Mouse (Mus musculus): Measurements from ENCODE around the gene Gng7. TPM values are rescaled to one million over a fixed set of nuclear protein-coding genes. Genes with fewer than 3 reads are reported as not detected.
"Not testable (repeated sequence)": the region's sequence is repeated elsewhere in the genome, so short reads cannot be mapped to it uniquely, and the experiment has no call there.

Gene Gng7
- 14.8 and 17.6 TPM in 2 replicates for polyA plus RNA-seq (2015; fragmentation: Nextera tagmentation; extraction: Ambion mirVana)

DNA sequence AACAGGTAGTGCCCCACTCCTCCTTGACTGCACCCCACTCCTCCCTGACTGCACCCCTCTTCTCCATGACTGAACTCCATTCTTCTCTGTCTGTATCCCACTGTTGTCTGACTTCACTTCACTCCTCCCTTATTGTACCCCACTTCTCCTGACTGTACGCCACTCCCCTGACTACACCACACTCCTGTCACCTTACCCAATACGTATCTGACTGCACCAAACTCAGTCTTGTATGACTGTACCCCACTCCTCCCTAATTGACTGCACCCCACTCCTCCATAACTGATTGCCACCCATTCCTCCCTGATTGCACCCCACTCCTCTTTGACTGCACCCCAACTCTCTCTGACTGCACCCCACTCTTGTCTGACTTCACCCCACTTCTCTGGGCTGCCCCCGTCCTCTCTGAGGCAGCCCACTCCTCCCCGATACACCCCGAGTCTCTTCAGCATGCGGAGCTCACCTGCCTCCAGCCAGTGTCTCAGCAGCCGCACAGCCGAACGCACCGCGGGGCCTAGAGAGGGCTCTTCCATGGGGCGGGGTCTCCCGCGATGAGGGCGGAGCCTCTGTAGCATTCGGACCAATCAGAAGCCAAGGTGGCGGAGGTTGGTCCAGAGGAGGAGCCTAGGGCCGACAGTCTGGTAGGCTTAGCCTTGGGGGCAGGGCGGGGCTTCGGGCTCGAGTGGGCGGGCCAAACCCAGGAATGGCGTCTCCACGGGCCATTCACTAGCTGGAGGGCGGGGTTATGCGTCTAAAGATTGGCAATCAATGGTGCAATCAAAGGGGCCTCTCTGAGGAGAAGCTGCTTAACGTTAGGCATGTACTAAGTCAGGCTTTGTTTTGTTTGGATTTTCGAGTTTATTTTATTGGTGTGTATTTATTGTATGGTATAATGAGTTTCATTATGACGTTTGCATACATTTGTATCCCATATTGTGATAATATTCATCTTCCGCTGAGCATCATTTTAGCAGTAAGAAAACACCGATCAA, at the start of gene Gng7:
Gene Gng7 (minus strand): TSS at position 553 of the 992 bp plus-strand sequence.
- peak within 1 kb of the TSS; percentile 62 for H3K4me2 ChIP-seq
- peaks cover 12% of the 10 kb centered on the region; the same call in 1 of the 2 replicates for H3K4me1 ChIP-seq
- no peak within 1 kb of the TSS for H3K27ac ChIP-seq
- peak within 1 kb of the TSS; percentile 68 for H3K9ac ChIP-seq
- no peaks in the 10 kb centered on the region for H3K27me3 ChIP-seq
- ATAC-seq, result peak; percentile 97
- H3K36me3 ChIP-seq (ENCODE audit: poor library complexity, severe bottlenecking), result no peaks in the 10 kb centered on the region
- H3K9me3 ChIP-seq (replicated peaks), result no peaks in the 10 kb centered on the region
- peak within 1 kb of the TSS; percentile 43 for H3K4me3 ChIP-seq
- 9% methylated on average over 31 of the region's 31 CpGs for WGBS

DNA sequence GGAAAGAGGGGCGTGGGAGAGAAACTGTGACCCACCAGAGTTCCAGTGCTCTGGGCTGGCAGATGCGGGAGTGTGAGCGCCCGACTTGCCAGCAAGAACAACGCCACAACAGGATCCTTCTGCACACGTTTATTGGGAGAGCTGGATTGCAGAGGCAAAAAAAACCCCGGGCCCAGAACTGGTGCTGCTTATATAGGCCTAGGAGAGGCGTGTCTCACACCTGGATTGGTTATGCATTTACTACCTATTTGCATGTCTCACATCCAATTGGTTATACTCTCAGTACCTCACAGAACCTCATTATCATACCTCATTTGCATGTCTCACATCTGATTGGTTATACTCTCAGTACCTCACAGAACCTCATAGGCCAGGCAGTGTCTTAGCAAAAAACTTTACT, 49.8 kb upstream of the Gng7 start:
- not testable (repeated sequence) for H3K9me3 ChIP-seq (replicated peaks); H3K4me1 ChIP-seq; H3K4me2 ChIP-seq; ATAC-seq; H3K36me3 ChIP-seq (ENCODE audit: poor library complexity, severe bottlenecking); H3K27me3 ChIP-seq; H3K27ac ChIP-seq; H3K4me3 ChIP-seq
- H3K9ac ChIP-seq, result 0 out of 2 replicates have a peak overlapping the region, but pooled peaks have one; percentile 26
- 90% methylated on average over 8 of the region's 8 CpGs for WGBS

DNA sequence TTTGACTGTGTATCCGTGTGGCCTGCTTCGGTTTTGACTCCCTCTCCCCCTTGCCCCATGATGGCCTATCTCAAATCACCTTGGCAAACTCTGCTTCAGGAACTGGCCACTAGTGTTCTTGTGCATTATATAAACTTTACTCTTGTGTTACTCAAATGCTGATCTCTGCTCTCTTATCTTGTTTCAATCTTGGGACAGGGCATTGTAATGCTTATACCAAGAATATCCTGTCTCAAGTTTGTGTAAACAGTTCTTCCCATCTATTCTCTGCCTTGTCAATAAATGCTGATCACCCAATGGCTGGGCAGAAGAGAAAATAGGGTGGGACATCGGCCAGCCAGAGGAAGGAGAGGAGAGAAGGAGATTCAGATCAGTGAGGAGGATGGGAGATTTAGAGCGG, 48.0 kb upstream of the Gng7 start:
- 61% methylated on average over 4 of the region's 4 CpGs for WGBS
- Histone ChIP-seq H3K9me3 (replicated peaks) (no peaks in the 10 kb centered on the region), H3K27ac (no peak overlapping the region), H3K4me2 (no peak overlapping the region), H3K4me1 (peaks cover 20% of the 10 kb centered on the region), H3K27me3 (no peaks in the 10 kb centered on the region), H3K4me3 (no peak overlapping the region), H3K9ac (no peak overlapping the region), H3K36me3 (ENCODE audit: poor library complexity, severe bottlenecking) (no peaks in the 10 kb centered on the region)
- ATAC-seq, result no peak

DNA sequence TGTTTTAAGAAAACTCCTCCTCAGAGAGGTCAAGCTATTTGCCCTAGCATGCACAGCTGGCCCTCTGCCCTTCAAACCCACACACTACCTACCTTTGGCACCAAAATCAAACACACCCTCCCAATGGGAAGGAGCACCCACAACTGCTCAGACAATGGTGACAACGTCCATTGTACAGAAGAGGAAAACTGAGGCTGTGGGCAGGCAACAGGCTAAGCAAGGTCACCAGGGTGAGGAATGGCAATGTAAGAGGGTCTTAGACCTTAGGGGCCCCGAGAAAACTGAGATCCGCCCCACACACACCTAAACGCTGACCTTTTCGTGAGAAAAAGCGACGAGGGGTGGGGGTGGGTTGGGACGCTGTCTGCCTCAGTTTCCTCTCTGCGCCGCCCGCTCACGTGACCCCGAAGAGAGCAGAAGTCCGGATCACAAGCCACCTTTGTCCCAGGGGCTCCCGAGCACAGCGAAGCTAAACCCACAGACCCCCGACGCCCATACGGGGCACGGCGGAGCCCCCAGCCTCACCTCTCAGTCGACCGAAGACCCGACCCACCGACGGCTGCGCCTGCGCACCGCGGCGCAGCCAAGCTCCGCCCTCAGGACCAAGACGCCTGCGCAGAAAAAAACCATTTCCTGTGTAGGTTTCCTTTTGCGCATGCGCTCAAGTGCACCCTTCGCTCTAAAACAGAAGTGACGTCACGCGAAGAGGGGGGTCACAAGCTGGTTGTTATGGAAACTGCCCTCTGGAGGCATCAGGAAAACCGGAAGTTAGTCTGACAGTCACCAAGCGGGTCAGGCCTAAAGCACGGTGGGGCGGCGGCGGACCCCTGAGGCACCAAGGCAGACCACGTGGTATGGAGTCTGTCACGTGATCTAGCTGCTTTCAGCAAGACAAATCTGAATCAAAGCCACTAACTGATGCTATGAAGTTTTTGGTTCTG, 45.1 kb upstream of the Gng7 start, which contains the start of gene Sgta:
Gene Sgta (minus strand): TSS at position 579 of the 941 bp plus-strand sequence.
- H3K4me3 ChIP-seq, result peak within 1 kb of the TSS; percentile 81
- H3K9me3 ChIP-seq (replicated peaks), result no peaks in the 10 kb centered on the region
- H3K9ac ChIP-seq, result peak within 1 kb of the TSS; percentile 87
- peak; percentile 96 for ATAC-seq
- H3K27ac ChIP-seq, result peak within 1 kb of the TSS; percentile 54
- peaks cover 8% of the 10 kb centered on the region; the same call in 1 of the 2 replicates for H3K36me3 ChIP-seq (ENCODE audit: poor library complexity, severe bottlenecking)
- H3K4me1 ChIP-seq, result peaks cover 35% of the 10 kb centered on the region
- H3K27me3 ChIP-seq, result no peaks in the 10 kb centered on the region
- WGBS, result under 1% methylated on average over 47 of the region's 48 CpGs
- H3K4me2 ChIP-seq, result peak within 1 kb of the TSS; percentile 93

DNA sequence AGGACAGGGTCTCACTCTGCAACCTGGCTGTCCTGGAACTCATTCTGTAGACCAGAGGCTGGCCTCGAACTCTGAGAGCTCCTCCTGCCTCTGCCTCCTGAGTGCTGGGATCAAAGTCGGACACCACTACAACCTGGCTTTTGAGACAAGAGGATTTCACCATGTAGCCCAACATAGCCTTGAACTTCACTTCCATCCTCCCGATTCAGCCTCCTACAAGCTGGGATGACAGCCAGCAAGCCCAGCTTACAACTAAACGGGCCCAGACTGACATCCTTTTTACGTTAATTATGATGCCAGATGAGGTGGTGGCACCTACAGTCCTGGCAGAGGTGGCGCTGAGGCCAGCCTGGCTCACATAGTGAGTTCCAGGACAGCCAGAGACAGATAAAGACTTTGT, 44.2 kb upstream of the Gng7 start:
- Histone ChIP-seq H3K4me3 (peak overlapping the region; percentile 81), H3K4me1 (peaks cover 35% of the 10 kb centered on the region), H3K27ac (no peak overlapping the region), H3K9me3 (replicated peaks) (no peaks in the 10 kb centered on the region), H3K9ac (peak overlapping the region; percentile 87), H3K27me3 (no peaks in the 10 kb centered on the region), H3K4me2 (peak overlapping the region; percentile 93), H3K36me3 (ENCODE audit: poor library complexity, severe bottlenecking) (peaks cover 11% of the 10 kb centered on the region; the same call in 1 of the 2 replicates)
- no peak for ATAC-seq
- WGBS, result 90% methylated on average over 6 of the region's 6 CpGs

DNA sequence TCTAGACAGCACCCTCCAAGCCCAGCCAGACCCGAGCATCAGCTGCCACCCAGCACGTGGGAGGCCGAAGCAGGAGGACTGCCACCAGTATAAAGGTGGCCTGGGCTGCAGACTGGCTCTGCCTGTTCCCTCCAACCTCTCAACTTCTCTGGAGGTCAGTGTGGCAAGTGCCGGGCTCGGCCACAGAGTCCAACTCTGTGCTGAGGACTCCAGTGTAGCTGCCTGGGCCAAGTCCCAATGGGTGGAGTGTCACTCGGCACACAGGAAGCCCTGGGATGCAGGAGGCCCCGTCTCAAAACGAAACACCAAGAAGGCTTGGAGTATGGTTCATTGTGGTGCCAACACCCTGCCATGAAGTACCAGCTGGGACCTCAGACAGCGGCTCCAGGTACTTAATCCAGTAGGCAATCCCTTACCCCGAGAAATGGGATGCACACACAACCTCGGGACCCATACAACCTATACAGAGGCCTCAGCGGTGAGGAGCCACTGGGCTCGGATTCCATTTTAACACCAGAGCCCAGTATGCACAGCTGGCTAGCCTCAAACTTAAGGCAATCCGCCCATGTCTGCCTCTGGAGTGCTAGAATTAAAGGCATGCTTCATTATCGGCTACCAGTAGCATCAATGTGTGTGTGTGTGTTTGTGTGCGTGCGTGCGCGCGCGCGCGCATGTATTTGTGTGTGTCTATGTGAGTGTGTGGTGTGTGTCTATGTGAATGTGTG, 42.8 kb upstream of the Gng7 start:
- H3K4me1 ChIP-seq, result peaks cover 35% of the 10 kb centered on the region
- no peak for ATAC-seq
- H3K4me2 ChIP-seq, result no peak overlapping the region
- peak overlapping the region; percentile 30; the same call in 1 of the 2 replicates for H3K9ac ChIP-seq
- WGBS, result 93% methylated on average over 23 of the region's 23 CpGs
- no peaks in the 10 kb centered on the region for H3K9me3 ChIP-seq (replicated peaks)
- no peaks in the 10 kb centered on the region for H3K27me3 ChIP-seq
- peaks cover 13% of the 10 kb centered on the region for H3K36me3 ChIP-seq (ENCODE audit: poor library complexity, severe bottlenecking)
- 0 out of 2 replicates have a peak overlapping the region, but pooled peaks have one; percentile 2 for H3K4me3 ChIP-seq
- no peak overlapping the region for H3K27ac ChIP-seq

DNA sequence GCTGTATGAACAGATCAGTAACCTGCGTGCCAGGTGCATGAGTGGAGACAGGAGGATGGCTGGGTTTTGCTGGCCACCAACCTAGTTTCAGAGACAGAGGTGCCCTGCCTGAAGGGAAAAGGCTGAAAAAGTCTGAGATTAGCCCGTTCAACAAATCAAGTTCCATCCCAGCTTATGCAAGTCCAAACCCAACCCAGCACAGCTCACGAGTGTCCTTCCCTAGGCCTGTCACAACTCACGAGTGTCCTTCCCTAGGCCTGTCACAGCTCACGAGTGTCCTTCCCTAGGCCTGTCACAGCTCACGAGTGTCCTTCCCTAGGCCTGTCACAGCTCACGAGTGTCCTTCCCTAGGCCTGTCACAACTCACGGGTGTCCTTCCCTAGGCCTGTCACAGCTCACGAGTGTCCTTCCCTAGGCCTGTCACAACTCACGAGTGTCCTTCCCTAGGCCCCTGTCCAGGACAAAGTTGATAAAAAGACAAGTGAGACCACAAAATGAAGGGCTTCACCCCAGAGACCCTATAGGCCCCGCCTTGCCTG, 41.1 kb upstream of the Gng7 start:
- H3K4me1 ChIP-seq, result peaks cover 35% of the 10 kb centered on the region
- not testable (repeated sequence) for ATAC-seq; H3K9me3 ChIP-seq (replicated peaks); H3K27ac ChIP-seq; H3K27me3 ChIP-seq; H3K9ac ChIP-seq; H3K4me2 ChIP-seq; H3K4me3 ChIP-seq
- WGBS, result 88% methylated on average over 11 of the region's 11 CpGs
- peaks cover 30% of the 10 kb centered on the region for H3K36me3 ChIP-seq (ENCODE audit: poor library complexity, severe bottlenecking)

DNA sequence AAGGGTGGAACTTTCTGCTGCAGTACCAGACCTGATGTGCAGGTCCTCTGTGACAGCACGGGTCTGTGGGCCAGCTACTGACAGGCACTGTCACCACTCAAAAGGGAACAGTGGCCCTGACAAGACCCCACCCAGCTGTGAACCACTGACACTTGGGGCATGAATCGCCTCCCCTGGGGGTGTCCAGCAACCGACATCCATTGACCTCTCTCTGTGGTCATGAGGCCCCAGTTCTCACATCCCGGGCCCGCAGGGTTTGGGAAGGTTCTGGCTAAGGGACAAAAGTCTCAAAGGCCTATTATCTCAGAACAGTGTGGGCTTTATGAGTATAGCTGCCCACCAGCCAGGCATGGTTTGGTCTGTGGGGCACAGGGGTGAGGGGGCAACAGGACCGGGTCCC, 40.4 kb upstream of the Gng7 start:
- Histone ChIP-seq H3K4me3 (no peak overlapping the region), H3K9ac (no peak overlapping the region; the same call in 1 of the 2 replicates), H3K36me3 (ENCODE audit: poor library complexity, severe bottlenecking) (peaks cover 37% of the 10 kb centered on the region), H3K4me1 (peaks cover 35% of the 10 kb centered on the region), H3K9me3 (replicated peaks) (no peaks in the 10 kb centered on the region), H3K4me2 (no peak overlapping the region), H3K27me3 (no peaks in the 10 kb centered on the region), H3K27ac (no peak overlapping the region)
- 94% methylated on average over 6 of the region's 6 CpGs for WGBS
- ATAC-seq, result no peak

DNA sequence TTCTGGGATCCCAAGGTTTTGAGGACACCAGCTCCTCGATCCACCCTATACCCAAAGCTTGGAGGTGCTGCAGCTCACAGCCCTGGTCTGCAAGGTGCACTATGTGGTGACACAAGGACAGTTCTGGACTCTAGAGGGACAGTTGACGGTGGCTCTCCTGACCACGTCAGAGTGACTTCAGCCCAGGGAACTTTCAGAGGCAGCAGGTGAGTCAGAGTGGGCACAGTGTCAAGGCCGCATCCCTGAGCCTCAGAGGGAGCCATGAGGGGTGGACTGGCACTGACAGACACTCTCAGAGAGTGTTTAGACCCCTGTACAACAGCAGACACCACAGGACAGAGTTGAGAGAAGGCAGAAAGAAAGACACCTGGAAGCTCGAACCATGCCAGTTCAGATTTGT, 37.8 kb upstream of the Gng7 start:
- 96% methylated on average over 5 of the region's 5 CpGs for WGBS
- ATAC-seq, result no peak
- Histone ChIP-seq H3K4me3 (no peak overlapping the region), H3K9me3 (replicated peaks) (no peaks in the 10 kb centered on the region), H3K4me2 (no peak overlapping the region), H3K9ac (no peak overlapping the region), H3K27me3 (no peaks in the 10 kb centered on the region), H3K36me3 (ENCODE audit: poor library complexity, severe bottlenecking) (peaks cover 63% of the 10 kb centered on the region), H3K4me1 (peaks cover 14% of the 10 kb centered on the region), H3K27ac (no peak overlapping the region)

DNA sequence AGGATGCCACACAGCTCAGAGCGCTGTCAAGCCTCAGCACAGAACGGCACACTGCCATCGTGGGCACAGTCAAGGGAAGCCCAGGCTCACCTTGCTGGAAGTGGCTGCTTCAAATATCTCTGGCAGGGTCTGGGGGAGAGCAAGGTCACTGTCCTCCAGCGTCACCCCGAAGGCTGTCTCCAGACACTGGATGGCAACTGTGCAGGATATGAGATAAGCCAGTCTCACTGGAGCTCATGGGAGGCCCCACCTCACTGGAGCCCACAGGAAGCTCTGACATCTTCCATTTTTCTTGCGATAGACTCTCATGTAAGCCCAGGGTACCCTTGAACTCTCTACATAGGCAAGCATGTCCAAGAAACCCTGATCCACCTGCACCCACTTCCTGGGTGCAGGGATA, 36.4 kb upstream of the Gng7 start:
- Histone ChIP-seq H3K4me2 (no peak overlapping the region), H3K4me3 (no peak overlapping the region), H3K27ac (no peak overlapping the region), H3K36me3 (ENCODE audit: poor library complexity, severe bottlenecking) (peaks cover 78% of the 10 kb centered on the region), H3K9me3 (replicated peaks) (no peaks in the 10 kb centered on the region), H3K4me1 (0 out of 2 replicates have a peak, but pooled peaks cover under 1% of the 10 kb centered on the region), H3K9ac (no peak overlapping the region), H3K27me3 (no peaks in the 10 kb centered on the region)
- no peak for ATAC-seq
- WGBS, result 96% methylated on average over 6 of the region's 6 CpGs

DNA sequence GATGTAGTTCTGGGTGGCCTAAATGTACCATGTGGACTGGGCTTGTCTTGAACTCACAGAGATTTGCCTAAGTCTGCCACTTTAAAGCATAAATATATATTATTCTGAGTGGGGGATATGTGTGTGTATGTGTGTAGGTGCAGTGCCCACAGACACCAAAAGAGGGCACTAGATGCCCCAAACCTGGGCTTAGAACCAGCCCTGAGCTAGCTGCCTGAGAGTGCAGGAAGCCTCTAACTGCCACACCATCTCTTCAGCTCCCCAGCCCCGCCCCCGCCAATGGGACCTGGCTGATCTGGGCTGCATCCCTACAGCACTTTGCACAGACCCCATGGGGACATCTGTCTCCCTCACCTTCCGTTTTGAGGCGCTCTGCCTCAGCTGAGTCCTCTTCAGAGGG, 35.9 kb upstream of the Gng7 start:
- no peak overlapping the region for H3K4me2 ChIP-seq

More for the DNA sequence above, 35.9 kb upstream of the Gng7 start:
- no peak overlapping the region for H3K4me3 ChIP-seq
- WGBS, result 86% methylated on average over 4 of the region's 4 CpGs
- H3K9me3 ChIP-seq (replicated peaks), result no peaks in the 10 kb centered on the region
- H3K9ac ChIP-seq, result no peak overlapping the region
- peaks cover 82% of the 10 kb centered on the region for H3K36me3 ChIP-seq (ENCODE audit: poor library complexity, severe bottlenecking)
- no peak for ATAC-seq
- no peaks in the 10 kb centered on the region for H3K4me1 ChIP-seq
- no peak overlapping the region for H3K27ac ChIP-seq
- no peaks in the 10 kb centered on the region for H3K27me3 ChIP-seq

Measured in forebrain, embryonic 13.5 days (tissue).